Mouse (Mus musculus) liver, adult 2 months (tissue): ENCODE measurements at regions not wholly inside any gene's neighbourhood (a gene's known extent, or its start where the extent isn't known, plus 50 kb on each side); places are given as distances from the start of the nearest gene placed in this dataset.

ENCODE experiments used
- CTCF ChIP-seq: fragments of 200-500 bp; IDR thresholded peaks from 2 replicates; pipeline ENCODE4 v1.5.1; 2011; ENCODE audit warnings: low read depth, low read length, control low read depth
- POLR2A ChIP-seq: fragments of 200-500 bp; IDR thresholded peaks from 2 replicates; pipeline ENCODE4 v1.6.1; 2011; ENCODE audit warnings: low read length, control low read depth; ENCODE audit not compliant: insufficient read depth; ENCODE audit errors: extremely low read depth

GRCm38 (mm10) chr16:30826128-30826527 lies 226.6 kb downstream of the Fam43a start:
- TF ChIP-seq CTCF (no peak), POLR2A (no peak)
